Mouse (Mus musculus): ENCODE measurements around the gene Chd8.
"Not testable (repeated sequence)": the region's sequence is repeated elsewhere in the genome, so short reads cannot be mapped to it uniquely, and the experiment has no call there.

Gene Chd8

GRCm38 (mm10) chr14:52257484-52258213 lies at the start of gene Chd8:
Chd8 (minus strand) TSS chr14:52257780.
- DNase-seq (ENCODE audit: low read depth, low spot score), result peak; percentile 95

- DNase-seq (ENCODE audit: low read depth, low spot score), result no peak
Observed at GRCm38 (mm10) chr14:52306100-52306499, 48.5 kb upstream of the Chd8 start.

- peak; percentile 87 for DNase-seq (ENCODE audit: low read depth, low spot score)
Observed at GRCm38 (mm10) chr14:52304644-52305271, 47.2 kb upstream of the Chd8 start, which contains the start of gene Mettl3. Mettl3 (minus strand) TSS chr14:52305128.

- not testable (repeated sequence) for DNase-seq (ENCODE audit: low read depth, low spot score)
Observed at GRCm38 (mm10) chr14:52303517-52303916, 45.9 kb upstream of the Chd8 start.

- no peak for DNase-seq (ENCODE audit: low read depth, low spot score)
Observed at GRCm38 (mm10) chr14:52295558-52296264, 38.1 kb upstream of the Chd8 start.

GRCm38 (mm10) chr14:52284191-52284590 lies 26.6 kb upstream of the Chd8 start:
- no peak for DNase-seq (ENCODE audit: low read depth, low spot score)

- no peak for DNase-seq (ENCODE audit: low read depth, low spot score)
Observed at GRCm38 (mm10) chr14:52283629-52284028, 26.0 kb upstream of the Chd8 start.

- no peak for DNase-seq (ENCODE audit: low read depth, low spot score)
Observed at GRCm38 (mm10) chr14:52279747-52280120, 22.2 kb upstream of the Chd8 start.

GRCm38 (mm10) chr14:52278932-52279746 lies 21.6 kb upstream of the Chd8 start, which contains the start of the genes Tox4 and Rab2b:
Tox4 (plus strand) TSS chr14:52279146.
Rab2b (minus strand) TSS chr14:52279545.
- peak; percentile 98 for DNase-seq (ENCODE audit: low read depth, low spot score)

- DNase-seq (ENCODE audit: low read depth, low spot score), result no peak
Observed at GRCm38 (mm10) chr14:52277210-52277609, 19.6 kb upstream of the Chd8 start.

- DNase-seq (ENCODE audit: low read depth, low spot score), result no peak
Observed at GRCm38 (mm10) chr14:52272781-52273180, 15.2 kb upstream of the Chd8 start.

- DNase-seq (ENCODE audit: low read depth, low spot score), result no peak
Observed at GRCm38 (mm10) chr14:52256311-52257175, 1.0 kb downstream of the Chd8 start.

- DNase-seq (ENCODE audit: low read depth, low spot score), result no peak
Observed at GRCm38 (mm10) chr14:52246129-52246528, 11.5 kb downstream of the Chd8 start.

GRCm38 (mm10) chr14:52244690-52245042 lies 12.9 kb downstream of the Chd8 start:
- DNase-seq (ENCODE audit: low read depth, low spot score), result no peak

GRCm38 (mm10) chr14:52244041-52244689 lies 13.4 kb downstream of the Chd8 start:
- DNase-seq (ENCODE audit: low read depth, low spot score), result peak; percentile 98

- no peak for DNase-seq (ENCODE audit: low read depth, low spot score)
Observed at GRCm38 (mm10) chr14:52236216-52236615, 21.4 kb downstream of the Chd8 start.

- no peak for DNase-seq (ENCODE audit: low read depth, low spot score)
Observed at GRCm38 (mm10) chr14:52235165-52235564, 22.4 kb downstream of the Chd8 start.

GRCm38 (mm10) chr14:52232249-52232648 lies 25.3 kb downstream of the Chd8 start:
- no peak for DNase-seq (ENCODE audit: low read depth, low spot score)

GRCm38 (mm10) chr14:52225972-52226371 lies 31.6 kb downstream of the Chd8 start:
- DNase-seq (ENCODE audit: low read depth, low spot score), result no peak

- DNase-seq (ENCODE audit: low read depth, low spot score), result no peak
Observed at GRCm38 (mm10) chr14:52217261-52217660, 40.3 kb downstream of the Chd8 start.
